Mouse (Mus musculus) embryonic stem cell, embryonic (primary cell): ENCODE results near the gene Tfpi.
"Not testable (repeated sequence)": the region's sequence is repeated elsewhere in the genome, so short reads cannot be mapped to it uniquely, and the experiment has no call there.

Experiments
- CTCF ChIA-PET, 4 experiments: fragments of 300-600 bp in 2 of 4; fragments of 350-600 bp in 2 of 4; sonication (Branson Sonifier 250); formaldehyde crosslinking; loops; one replicate each; lab custom pipeline; 2022; ENCODE audit warnings: inconsistent platforms in 2 of 4; lab: Charles Lee
- POLR2A ChIA-PET, 4 experiments: fragments of 300-600 bp in 2 of 4; fragments of 350-600 bp in 2 of 4; sonication (Branson Sonifier 250); formaldehyde crosslinking; loops; one replicate each; lab custom pipeline; 2022; ENCODE audit warnings: antibody characterized with exemption in 4 of 4, inconsistent platforms in 1 of 4; lab: Charles Lee

Tfpi gene

DNA sequence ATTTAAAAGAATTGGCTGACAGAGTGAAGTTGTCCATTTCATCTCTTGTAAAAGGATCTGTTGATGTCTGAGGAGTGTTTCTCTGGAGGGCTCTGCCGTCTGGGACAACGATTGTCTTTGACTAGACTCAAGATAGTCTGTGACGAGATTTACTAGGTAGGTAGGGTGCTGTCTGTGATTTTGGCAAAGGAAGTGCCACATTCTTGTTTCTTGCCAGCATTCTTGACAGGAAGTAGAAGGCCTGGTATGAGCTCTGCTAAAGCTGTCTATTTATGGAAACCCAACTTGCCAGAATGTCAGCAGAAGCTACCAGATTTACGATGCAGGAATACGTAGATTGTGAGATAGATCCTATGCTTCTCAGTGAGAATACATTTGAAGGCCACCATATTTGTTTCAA, 34.6 kb downstream of the Tfpi start:
- POLR2A ChIA-PET, result interaction anchor here in 1 of 4 experiments (1.9 kb wide), 1 partner anchor 9 kb away, joined by 6 read pairs; no protein-coding TSS in a partner anchor
- CTCF ChIA-PET, result no interaction called here

DNA sequence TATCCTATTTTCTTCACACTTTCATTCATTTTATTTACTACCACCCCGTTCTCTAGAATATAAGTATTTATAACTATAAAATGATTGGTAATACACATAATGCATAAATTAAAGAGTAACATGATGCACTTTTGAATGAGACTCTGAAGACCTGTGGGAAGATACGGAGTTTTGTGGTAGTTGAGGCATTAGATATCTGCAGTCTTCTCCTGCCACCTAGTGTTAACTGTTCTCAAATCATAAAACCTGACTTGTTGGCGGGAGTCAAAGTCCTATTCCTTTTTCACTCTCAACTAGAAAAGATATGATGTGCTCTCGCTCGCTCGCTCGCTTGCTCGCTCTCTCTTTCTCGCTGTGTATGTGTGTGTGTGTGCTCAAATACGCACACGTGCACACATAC, 46.9 kb downstream of the Tfpi start:
- POLR2A ChIA-PET, result no interaction called here
- CTCF ChIA-PET, result no interaction called here

DNA sequence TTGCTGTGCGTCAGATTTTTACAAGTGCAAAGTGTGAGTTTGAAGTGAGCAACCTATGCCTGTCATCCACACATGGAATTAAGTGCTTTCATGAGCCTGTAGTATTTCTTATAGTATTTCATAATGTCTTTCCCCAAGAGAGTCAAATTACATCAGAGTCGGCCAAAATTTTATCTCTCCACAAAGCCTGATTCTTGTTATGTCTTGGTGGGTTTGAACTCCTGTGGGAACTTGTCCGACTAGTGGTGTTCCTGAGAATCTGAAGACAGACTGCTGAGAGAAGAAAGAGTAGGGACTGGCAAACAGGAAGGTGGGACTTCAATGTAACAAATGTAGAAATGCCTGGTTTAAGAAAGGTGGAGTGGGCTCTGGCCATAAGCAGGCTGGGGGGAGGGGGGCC, 47.7 kb downstream of the Tfpi start:
- ChIA-PET POLR2A (no interaction called here), CTCF (no interaction called here)

DNA sequence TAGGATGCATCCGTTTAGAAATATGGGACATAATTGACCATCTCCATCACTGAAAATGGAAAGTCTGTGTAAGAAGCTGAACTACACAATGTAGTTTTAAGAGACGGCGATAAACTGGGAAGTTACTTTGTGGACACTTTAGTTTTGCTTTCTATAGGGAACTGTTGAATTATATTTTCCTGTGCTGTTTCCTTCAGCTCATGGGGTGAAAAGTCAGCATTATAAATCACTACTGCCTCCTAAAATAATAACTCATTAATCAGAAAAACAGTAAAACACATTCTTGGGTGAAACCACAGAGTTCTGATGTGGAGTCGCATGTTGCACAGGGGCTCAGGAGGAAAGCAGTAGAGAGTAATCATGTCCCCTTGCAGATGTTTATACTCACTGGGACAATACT, 50.0 kb downstream of the Tfpi start:
- ChIA-PET POLR2A (interaction anchor here in 2 of 4 experiments (0.6 to 0.8 kb wide), 2 partner anchors 14 to 1180 kb away, joined by 3 read pairs; no protein-coding TSS in a partner anchor), CTCF (no interaction called here)

DNA sequence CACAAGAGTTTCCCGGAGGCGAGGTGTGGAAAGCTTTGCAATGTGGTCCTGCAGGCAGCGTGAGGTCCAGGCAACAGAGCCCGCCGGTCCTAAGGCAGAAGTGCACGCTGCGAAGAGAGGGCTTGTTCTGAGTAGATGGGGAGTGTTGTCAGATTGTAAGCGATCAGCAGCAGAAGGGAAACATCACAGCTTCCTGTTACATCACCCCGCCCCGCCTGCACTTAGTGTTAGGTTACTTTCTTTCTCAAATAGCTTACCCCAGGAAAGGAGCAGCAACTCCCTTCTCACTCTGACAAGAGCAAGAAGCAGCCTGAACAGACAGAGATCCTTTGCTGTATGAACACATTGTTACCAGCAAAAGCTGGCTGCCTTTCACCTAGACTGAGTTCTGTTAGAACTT, 51.4 kb downstream of the Tfpi start, which contains the start of gene Calcrl:
Calcrl (minus strand) TSS at position 274 of the 400 bp plus-strand sequence.
- CTCF ChIA-PET, result interaction anchor here in 1 of 4 experiments (1.1 kb wide), 1 partner anchor 30 kb away, joined by 3 read pairs; no protein-coding TSS in a partner anchor
- POLR2A ChIA-PET, result no interaction called here

DNA sequence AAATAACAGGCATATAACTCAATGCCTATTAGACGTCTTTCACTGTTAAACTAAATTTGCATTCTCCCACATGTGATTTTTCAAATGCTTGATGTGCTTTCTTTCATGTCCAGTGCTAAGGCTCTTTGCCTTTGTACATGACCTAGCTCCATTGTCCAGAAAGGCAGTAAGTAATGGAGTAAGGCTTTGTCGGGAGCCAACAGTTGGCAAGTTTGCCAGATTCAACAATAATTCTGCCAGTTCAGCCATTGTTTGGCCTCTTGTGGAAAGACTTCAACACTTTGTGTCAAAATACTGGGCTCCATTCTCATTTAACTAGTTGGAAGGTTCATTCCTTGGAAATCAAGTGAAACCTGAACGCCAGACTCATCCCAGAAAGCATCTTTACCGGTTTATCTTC, 60.1 kb downstream of the Tfpi start:
- ChIA-PET POLR2A (no interaction called here), CTCF (no interaction called here)

DNA sequence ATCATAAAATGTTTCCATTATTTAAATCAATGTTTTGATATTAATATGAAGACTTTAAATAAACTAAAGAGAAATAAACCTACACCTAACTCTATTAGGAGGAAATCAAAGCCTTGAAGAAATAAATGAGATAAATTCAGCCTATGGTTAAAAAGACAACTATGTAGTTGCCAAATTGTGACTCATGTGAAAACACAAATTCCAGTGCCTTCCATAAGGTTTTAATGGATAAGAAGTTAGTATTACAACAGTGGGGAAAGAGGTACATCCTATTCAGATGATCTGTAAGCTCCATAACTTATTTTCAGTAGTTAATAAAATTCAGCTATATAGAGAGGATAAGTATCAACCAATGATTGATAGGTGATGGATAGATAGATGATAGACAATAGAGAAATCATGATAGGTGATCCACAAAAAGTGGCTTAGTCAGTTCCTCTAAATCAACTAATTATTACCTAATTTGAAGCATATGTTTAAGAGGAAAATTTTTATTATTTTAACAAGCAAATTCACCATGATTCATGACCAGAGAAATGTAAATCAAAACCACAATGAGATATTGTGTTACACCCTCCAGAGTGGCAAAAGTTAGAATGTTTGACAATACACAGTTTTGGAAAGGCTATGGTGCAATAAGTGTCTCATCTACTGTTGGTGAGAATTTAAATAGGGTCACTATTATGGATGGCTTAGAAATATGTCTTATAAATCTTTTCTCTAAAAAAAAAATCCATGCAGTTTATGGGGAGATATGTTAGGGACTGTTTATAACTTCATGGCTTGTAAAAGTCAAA, 66.6 kb downstream of the Tfpi start:
- POLR2A ChIA-PET, result interaction anchor here in 1 of 4 experiments (0.6 kb wide), 1 partner anchor 1572 kb away, joined by 3 read pairs; no protein-coding TSS in a partner anchor
- CTCF ChIA-PET, result interaction anchor here in 1 of 4 experiments (0.6 kb wide), 1 partner anchor 21 kb away, joined by 3 read pairs; no protein-coding TSS in a partner anchor

DNA sequence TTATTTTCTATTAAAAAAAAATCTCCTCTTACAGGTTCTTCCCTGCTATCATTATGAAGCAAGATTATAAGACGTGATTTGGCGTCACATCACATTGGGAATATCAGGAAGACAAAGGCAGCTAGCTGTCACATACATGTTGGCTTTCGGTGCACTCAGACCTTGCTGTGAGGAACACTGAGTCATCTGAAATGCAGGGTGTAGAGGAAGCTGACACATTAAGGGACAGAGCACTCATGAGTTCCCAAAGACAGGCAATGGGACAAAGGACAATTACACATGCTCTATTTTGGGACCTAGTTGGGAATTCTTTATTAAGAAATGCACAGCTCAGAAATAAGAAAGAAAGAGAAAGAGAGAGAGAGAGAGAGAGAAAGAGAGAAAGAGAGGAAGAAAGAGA, 71.7 kb downstream of the Tfpi start:
- ChIA-PET CTCF (no interaction called here), POLR2A (interaction anchor here in 1 of 4 experiments (0.7 kb wide), 1 partner anchor 731 kb away, joined by 7 read pairs; no protein-coding TSS in a partner anchor)

DNA sequence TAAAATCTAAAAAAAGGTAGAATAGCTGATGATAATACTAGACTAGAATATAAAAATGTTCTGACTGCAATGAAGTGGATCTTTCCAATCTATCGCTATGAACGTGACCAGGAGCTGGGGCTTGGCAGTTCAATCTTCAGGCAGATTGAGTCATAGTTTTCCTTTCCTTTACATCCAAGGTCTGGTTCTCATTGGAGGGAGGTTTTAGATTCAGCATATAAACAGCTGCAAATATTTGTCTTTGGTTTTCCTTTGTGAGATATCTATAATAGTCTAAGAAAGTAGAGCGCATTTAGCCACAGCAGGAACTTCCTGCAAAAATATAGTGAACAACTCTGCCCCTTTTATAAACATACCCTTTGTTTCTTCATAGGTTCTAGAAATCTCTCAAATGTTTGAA, 73.9 kb downstream of the Tfpi start:
- CTCF ChIA-PET, result no interaction called here
- POLR2A ChIA-PET, result no interaction called here

DNA sequence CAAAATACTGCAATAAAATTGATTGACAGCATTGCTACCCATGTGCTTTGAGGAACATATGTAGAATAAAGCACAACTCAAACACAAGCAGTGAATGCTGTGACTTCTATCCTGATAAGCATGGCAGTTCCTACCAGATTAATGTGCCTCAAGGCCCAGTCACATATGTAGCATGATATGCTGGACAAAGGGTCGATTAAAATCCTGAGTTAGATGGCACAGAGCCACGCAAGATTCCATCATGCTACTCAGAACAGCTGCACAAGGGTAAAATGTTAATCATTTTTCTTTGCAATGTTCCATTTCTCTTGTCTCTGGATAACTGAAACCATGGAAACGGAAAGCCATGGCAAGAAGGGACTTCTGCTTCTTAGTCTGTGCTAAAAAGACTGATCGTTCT, 80.0 kb downstream of the Tfpi start:
- POLR2A ChIA-PET, result interaction anchor here in 1 of 4 experiments (1.3 kb wide), 1 partner anchor 22 kb away, joined by 3 read pairs; no protein-coding TSS in a partner anchor
- CTCF ChIA-PET, result no interaction called here

DNA sequence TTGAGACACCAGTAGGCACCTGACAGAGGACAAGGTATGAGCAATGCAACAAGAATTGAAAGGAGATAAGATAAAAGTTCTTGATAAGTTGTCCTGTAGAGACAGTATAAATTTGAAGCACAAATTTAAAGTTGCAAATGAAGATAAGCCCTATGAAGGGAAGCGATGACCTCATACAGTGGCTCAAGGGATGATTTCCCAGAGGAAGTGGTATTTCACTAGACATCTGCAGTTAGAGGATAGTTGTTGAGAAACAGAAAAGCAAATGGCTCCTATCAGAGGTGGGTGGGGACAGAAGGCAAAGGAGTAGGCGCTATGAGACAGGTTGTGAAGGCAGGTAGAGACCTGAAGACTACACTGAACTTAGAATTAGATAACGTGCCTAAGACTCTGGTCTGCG, 83.3 kb downstream of the Tfpi start:
- POLR2A ChIA-PET, result no interaction called here
- CTCF ChIA-PET, result no interaction called here

DNA sequence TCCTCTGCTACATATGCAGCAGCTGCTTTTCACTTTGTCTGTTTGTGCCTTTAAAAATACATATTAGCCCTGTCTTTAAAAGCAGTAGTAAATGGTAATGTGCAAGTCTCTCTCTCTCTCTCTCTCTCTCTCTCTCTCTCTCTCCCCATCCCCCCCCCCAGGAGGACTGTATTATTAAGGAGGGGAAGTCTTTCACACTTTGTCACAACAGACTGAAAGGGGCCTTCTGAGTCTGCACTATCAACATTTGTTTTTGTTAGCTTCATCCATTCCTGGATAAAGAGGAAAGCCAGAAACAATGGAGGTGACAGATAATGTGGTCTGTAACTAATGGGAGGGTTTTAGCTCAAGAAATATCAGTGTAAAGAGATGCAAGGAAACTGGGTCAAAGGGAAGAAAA, 87.5 kb downstream of the Tfpi start:
- CTCF ChIA-PET, result interaction anchor here in 1 of 4 experiments (0.7 kb wide), 1 partner anchor 21 kb away, joined by 3 read pairs; no protein-coding TSS in a partner anchor
- POLR2A ChIA-PET, result interaction anchor here in 1 of 4 experiments (0.6 to 0.7 kb wide), 2 partner anchors 688 to 705 kb away, joined by 4 read pairs; no protein-coding TSS in a partner anchor

DNA sequence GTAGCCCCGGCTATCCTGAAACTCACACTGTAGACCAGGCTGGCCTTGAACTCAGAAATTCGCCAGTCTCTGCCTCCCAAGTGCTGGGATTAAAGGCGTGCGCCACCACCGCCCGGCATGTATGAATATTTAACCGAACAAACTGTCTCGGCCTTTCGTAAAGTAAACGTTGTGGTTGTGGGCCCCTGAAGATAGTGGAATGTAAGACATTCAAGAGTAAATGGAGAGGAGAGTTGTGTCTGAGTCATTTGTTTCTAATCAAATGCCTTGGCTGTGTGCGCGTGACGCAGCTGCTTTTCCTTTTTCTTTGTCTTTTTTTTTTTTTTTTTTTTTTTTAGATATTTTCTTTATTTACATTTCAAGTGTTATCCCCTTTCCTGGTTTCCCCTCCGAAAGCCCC, 88.0 kb downstream of the Tfpi start:
- CTCF ChIA-PET, POLR2A ChIA-PET: not testable (repeated sequence)

DNA sequence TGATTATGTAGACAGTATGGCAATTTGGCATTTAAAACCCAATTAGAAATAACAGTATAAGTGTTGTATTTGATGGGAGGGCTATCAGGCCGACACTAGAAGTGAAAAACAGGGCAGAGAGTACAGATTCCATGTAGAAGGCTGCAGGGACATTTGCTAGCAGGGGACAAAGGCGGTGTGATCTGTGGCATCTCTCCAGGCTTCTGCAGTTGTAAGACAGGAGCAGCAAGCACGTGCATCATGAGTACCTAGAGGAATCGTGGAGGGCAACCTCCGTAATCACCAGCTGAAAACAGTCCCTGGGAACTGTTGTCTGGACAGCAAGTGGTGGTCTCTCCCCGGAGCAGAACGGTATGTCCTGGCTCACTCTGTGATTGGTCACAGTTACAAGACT, 88.6 kb downstream of the Tfpi start:
- ChIA-PET POLR2A (no interaction called here), CTCF (no interaction called here)

DNA sequence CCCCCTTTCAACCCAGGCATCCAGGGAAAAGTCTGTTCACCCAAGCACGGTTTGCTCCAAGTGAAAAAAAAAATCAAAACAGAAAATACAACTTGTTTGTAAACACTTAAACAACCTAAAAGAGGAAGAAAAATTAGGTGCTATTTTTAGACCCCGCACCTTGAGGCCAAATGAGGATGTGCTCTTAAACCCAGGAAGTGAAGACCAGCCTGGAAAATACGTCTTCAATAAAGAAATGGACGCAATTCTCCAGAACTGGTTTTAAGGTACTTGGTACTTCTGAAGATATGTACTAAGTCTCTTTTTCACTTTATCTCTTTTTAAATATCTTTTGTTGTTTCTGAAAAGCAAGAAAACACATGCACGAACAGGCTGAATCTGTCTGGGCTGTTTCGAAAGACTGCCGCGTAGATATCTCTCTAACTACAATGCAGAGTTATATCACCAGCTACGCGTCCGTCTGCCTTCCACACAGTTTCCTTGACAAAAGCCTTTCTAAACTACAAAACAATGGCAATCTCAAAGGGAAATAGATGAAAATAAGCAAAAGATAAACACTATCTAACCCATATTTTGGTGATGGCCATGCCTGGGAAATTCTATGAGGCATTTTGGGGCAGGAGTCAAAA, 89.1 kb downstream of the Tfpi start:
- ChIA-PET CTCF (interaction anchor here in 1 of 4 experiments (0.6 kb wide), 1 partner anchor 625 kb away, joined by 3 read pairs; no protein-coding TSS in a partner anchor), POLR2A (no interaction called here)

DNA sequence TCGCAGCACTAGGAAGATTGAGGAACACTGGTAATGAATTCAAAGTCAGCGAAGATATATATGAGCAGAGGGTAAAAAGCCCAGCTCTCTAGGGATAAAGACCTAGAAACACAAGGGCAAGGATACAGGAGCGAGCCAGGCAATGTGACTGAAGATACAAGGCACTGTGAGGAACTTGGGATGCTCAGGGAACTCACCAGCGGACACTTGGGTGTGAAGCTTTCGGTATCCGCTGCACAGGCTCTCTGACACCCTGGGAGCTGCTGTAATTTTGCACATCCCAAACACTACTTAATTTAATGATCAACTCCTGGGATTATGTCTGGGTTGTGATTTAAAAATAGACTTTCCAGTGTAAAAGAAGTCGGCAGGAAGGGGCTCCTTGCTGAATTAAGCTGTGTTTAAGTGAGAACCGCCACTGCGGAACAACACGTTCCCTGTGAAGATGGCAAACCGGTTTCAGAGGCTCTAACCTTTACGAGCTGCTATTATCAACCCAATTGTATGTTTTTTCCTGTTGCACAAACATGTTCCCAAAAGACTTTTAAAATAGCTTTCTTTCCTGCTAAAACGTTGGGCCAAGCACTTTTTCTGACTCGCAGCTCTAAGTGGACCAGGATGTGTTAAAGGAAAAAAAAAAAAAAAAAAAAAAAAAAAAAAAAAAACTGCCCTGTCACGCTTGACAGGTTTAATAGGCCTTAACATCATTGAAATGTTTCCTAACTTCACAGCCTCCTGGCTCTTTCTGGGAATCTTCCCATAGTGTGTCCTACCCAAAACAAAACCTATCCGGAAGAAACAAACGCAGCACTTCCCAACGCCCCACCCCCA, 89.8 kb downstream of the Tfpi start:
- POLR2A ChIA-PET, result interaction anchor here in 2 of 4 experiments (0.6 to 1.6 kb wide), 4 partner anchors 13 to 272 kb away, joined by 3 to 4 read pairs (median 3); no protein-coding TSS in a partner anchor

DNA sequence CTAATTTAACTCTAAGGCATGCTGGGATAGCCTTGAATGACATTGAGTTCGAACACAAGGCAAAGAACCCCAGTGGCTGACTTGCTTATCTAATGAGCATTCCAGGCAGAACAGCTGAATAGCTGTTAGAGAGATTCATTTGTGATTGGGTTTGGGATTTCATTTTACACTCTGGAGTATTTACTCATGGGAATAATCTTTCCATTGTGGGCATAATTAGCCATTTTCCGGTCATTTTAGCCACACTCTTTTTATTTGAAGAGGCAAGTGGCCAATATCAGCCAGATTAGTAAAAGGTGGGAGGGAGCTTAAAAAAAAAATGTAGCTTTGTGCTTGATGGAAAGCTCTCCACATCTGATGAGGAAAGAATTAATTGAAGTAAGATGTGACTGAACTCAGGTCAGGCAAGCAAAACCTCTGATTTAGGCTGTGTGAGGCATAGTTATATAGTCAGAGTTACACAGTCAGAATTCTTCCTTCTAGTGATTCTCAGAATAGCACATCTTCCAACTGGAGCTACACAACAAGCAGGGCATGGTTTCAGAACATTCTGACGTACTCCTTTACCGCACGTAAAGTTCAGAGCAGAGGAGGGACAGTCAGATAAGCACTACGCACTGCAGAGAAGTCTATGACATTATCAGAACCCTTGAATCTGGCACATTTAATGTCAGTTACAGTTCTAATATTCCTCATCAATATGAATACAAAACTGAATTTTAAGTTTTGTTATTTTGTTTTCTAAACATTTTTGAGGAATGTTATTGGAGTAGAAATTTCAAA, 91.5 kb downstream of the Tfpi start:
- POLR2A ChIA-PET, result interaction anchor here in 1 of 4 experiments (1.6 kb wide), 1 partner anchor 15 kb away, joined by 3 read pairs; no protein-coding TSS in a partner anchor
- CTCF ChIA-PET, result no interaction called here

More for the DNA sequence above, 89.8 kb downstream of the Tfpi start:
- CTCF ChIA-PET, result interaction anchor here in 3 of 4 experiments (0.6 to 0.7 kb wide), 3 partner anchors 138 to 624 kb away, joined by 3 to 13 read pairs (median 5); no protein-coding TSS in a partner anchor

DNA sequence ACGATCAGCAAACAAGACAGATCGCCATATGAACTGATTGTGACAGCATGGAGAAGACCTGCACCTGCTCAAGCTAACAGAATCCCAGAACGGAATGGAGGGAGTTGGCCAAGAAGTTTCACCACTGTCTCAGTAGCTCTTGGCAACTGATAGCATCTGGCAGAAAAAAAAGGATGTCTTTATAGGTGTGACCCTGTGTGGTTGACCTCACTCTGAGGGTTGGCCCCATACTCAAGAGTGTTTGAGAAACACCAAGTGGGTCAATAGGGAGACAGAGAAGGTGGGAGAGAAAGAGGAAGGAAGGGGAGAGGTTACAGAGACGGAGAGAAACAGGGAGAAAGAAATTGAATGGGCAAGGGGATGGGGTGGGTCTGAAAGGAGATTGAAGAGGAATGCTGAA, 92.7 kb downstream of the Tfpi start:
- ChIA-PET CTCF (no interaction called here), POLR2A (no interaction called here)
